Mouse (Mus musculus) CD4-positive helper T cell, adult 2 months (primary cell): Measurements from ENCODE around the gene Thoc6.

Experiments
- DNase-seq: peaks from one replicate; pipeline ENCODE4 v3.0.0-alpha.2; 2012; ENCODE audit warnings: low read depth, missing footprints, low spot score

The Thoc6 gene

DNA sequence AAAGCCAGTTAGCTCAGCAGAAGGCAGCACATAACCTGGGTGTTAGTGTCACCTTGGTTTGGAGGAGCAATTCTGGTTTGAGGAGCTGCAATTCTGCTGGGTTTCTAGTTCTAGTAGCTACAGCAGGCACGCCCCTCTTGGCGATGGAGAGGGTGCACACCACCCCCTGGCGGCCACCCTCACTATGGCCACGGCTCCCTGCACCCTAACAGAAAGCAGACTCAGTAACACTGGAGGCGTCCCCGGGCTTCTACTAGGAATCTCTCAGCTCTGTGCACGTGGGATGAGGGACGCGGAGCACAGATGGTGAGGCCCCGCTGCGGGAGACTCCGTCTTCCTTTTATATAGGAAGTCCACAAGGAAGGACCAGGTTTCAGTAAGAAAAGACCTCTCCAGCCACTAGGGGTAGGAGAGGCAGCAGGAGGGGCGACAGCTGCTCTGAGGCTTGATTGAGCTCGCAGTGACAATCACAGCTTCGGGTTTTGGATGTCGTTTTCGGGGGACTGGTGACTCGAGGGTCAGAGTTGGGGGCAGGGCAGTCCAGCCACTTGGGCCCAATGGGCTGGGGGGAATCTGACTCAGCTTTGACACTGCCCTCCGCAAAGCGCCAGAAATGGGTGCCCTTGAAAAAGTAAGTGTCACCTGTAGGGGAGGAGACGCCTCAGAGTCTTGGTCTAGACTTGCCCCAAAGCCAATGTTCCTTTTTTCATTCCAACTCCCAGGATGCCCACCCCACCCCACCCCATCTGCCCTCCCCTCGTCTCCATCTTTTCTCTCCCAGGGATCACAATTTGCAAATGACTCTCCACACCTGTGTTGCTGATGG lies 43.3 kb downstream of the Thoc6 start:
- DNase-seq: peak; percentile 84

DNA sequence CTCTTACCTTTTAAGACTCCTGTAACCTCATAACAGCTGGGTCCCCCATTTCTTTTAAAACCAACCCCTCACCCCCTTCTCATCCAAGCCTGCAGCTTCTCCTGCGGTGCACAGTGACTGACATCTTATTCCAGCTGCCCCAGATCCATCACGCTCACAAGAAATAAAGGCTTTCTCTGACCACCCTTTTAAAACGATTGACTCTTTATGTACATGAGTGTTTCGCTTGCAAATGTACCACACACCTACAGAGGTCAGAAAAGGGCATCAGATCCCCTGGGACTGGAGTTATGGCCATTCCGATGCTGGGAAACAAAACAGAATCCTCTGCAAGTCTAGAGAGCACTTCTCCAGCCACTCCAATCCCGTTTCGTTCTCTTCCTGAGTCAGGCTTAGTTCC lies 45.9 kb downstream of the Thoc6 start:
- no peak for DNase-seq

DNA sequence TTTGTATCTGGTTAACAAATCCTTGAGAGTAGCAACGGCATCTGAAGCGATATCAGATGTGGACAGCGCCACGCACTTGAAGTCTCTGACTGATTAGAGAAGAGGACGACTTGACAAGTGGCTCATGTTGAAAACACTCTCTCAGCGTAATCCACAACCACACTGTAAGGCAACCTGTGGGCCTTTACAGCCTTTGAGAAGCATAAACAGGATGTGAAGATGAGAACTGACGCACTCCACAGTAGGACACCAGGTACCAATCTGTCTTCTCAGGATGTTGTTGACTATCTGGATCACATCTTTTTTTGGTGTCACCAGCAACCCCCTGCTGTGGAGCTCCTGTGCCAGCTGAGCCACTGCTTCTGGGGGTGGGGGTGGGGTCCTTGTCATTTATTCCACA lies 53.3 kb downstream of the Thoc6 start:
- DNase-seq: peak; percentile 90
